Mouse (Mus musculus) thymus, postnatal 10 days (tissue): ENCODE results near the gene Pdk1.

Experiments
- DNase-seq, 2 experiments: peaks; one replicate each; pipeline ENCODE4 v3.0.0; 2021; ENCODE audit warnings: low spot score in 2 of 2

The Pdk1 gene

GRCm38 (mm10) chr2:71872801-71873443, at the start of gene Pdk1:
Gene Pdk1 (plus strand): TSS chr2:71873224.
- DNase-seq: peak; percentile 98 to 99

GRCm38 (mm10) chr2:71824146-71824545, 48.9 kb upstream of the Pdk1 start:
- no peak for DNase-seq

GRCm38 (mm10) chr2:71827711-71828110, 45.3 kb upstream of the Pdk1 start:
- no peak for DNase-seq

- no peak for DNase-seq
These were observed 44.1 kb upstream of the Pdk1 start for GRCm38 (mm10) chr2:71828928-71829327.

GRCm38 (mm10) chr2:71833626-71834025, 39.4 kb upstream of the Pdk1 start:
- DNase-seq: no peak

- no peak for DNase-seq
These were observed 38.7 kb upstream of the Pdk1 start for GRCm38 (mm10) chr2:71834371-71834770.

GRCm38 (mm10) chr2:71835556-71835955, 37.5 kb upstream of the Pdk1 start:
- no peak for DNase-seq

GRCm38 (mm10) chr2:71836232-71836631, 36.8 kb upstream of the Pdk1 start:
- no peak for DNase-seq

GRCm38 (mm10) chr2:71837261-71837660, 35.8 kb upstream of the Pdk1 start:
- DNase-seq: no peak

- DNase-seq: peak; percentile 18 to 77
These were observed 35.2 kb upstream of the Pdk1 start for GRCm38 (mm10) chr2:71837791-71838190.

- DNase-seq: peak in 1 of 2 experiments; percentile 23
These were observed 29.7 kb upstream of the Pdk1 start for GRCm38 (mm10) chr2:71843316-71843715.

- no peak for DNase-seq
These were observed 28.1 kb upstream of the Pdk1 start for GRCm38 (mm10) chr2:71844906-71845305.

- peak; percentile 22 to 44 for DNase-seq
These were observed 20.9 kb upstream of the Pdk1 start for GRCm38 (mm10) chr2:71852161-71852560.

- DNase-seq: no peak
These were observed 17.9 kb upstream of the Pdk1 start for GRCm38 (mm10) chr2:71855076-71855475.

- no peak for DNase-seq
These were observed 9.4 kb upstream of the Pdk1 start for GRCm38 (mm10) chr2:71863531-71864173.

- no peak for DNase-seq
These were observed 8.0 kb upstream of the Pdk1 start for GRCm38 (mm10) chr2:71865022-71865421.

GRCm38 (mm10) chr2:71865935-71866334, 7.1 kb upstream of the Pdk1 start:
- no peak for DNase-seq

GRCm38 (mm10) chr2:71866565-71866964, 6.5 kb upstream of the Pdk1 start:
- DNase-seq: peak; percentile 33 to 37

GRCm38 (mm10) chr2:71867019-71867418, 6.0 kb upstream of the Pdk1 start:
- DNase-seq: no peak

GRCm38 (mm10) chr2:71867480-71867879, 5.5 kb upstream of the Pdk1 start:
- no peak for DNase-seq

- no peak for DNase-seq
These were observed 4.8 kb upstream of the Pdk1 start for GRCm38 (mm10) chr2:71868256-71868655.

- DNase-seq: no peak
These were observed 883 bp upstream of the Pdk1 start for GRCm38 (mm10) chr2:71872141-71872540.

GRCm38 (mm10) chr2:71873474-71874322, 674 bp downstream of the Pdk1 start:
- peak; percentile 59 to 76 for DNase-seq
